Comparison of ENCODE assay signal across 20 mouse cellular contexts in genomic region chr9:110538511-110538910, GRCm38 (mm10). TPM values are rescaled to one million over a fixed set of nuclear protein-coding genes. Genes with fewer than 3 reads are reported as not detected.
DNase-seq lines count a peak whose midpoint lies in the region; ATAC-seq lines count a peak whose summit lies in the region.
"Had no signal": no experiment of that assay in that cellular context is flagged by ENCODE, and none has a peak within 500 bp of the region (broad histone marks: within the 10 kb centered on the region; RNA-seq: fewer than 3 reads in every experiment).

No protein-coding gene starts in this region.

- DNase-seq in frontal cortex, postnatal 25 days (ENCODE audit: low spot score in 2 of 2): no peak
- DNase-seq in left cerebral cortex, adult 11 months (ENCODE audit: low spot score): peak; percentile 33
- no peak for DNase-seq in left cerebral cortex, postnatal 4 days
- DNase-seq in right cerebral cortex, adult 18-20 months: peak; percentile 12
- no peak for DNase-seq in right cerebral cortex, postnatal 14 days
- DNase-seq in embryo, embryonic 10 days (ENCODE audit: low spot score): no peak
- DNase-seq: adrenal gland, postnatal 10 days; adrenal gland, postnatal 36 days; B cell, adult 2 months; cerebellum, adult 11 months; cerebellum, adult 8-10 months; cerebellum, postnatal 10 days; cerebellum, postnatal 36 days; gastrocnemius, adult 2 months; gastrocnemius, postnatal 14 days; heart, adult 18-20 months had no signal

- intact Hi-C loops in left cerebral cortex, postnatal 4 days (cut with DNase I): loop anchor here (10.0 kb wide), 1 partner anchor 64 kb away; the partner anchor contains the start of genes Kif9 and Klhl18

- peak; percentile 90 for ATAC-seq in frontal cortex, adult (ENCODE audit: low TSS enrichment)
- ATAC-seq: forebrain, embryonic 13.5 days; forebrain, embryonic 16.5 days; Patski had no signal

RNA-seq across cellular contexts. Expression of gene Setd2, which starts 6.1 kb away (rescaled TPM):
- total RNA-seq in left cerebral cortex, postnatal 4 days (2021): 10 to 100 TPM; 96.2 to 99.1 TPM

Comparison
In these comparisons a context has a peak if more than half of its experiments do, and no peak if none do; other contexts are left out.
1. DNase-seq: peak in left cerebral cortex, adult 11 months (single experiment) and right cerebral cortex, adult 18-20 months (single experiment); none in frontal cortex, postnatal 25 days (0 of 2), left cerebral cortex, postnatal 4 days (single experiment), right cerebral cortex, postnatal 14 days (single experiment) and embryo, embryonic 10 days (single experiment).